Mouse (Mus musculus) 3T3-L1 (cell line): Measurements from ENCODE around the gene Ctc1.

Source experiments
- DNase-seq: peaks from one replicate; pipeline ENCODE4 v3.0.0-alpha.2; 2015; ENCODE audit warnings: low read depth, low spot score

The Ctc1 gene

GRCm38 (mm10) chr11:69067601-69068000 lies 51.9 kb downstream of the Ctc1 start:
- peak; percentile 88 for DNase-seq

- DNase-seq: no peak
These were observed 54.4 kb downstream of the Ctc1 start for GRCm38 (mm10) chr11:69070093-69070492.

GRCm38 (mm10) chr11:69070590-69071222 lies 55.0 kb downstream of the Ctc1 start, which contains the start of gene Tmem107:
Gene Tmem107, plus strand, starts transcription at chr11:69070806.
- peak; percentile 96 for DNase-seq

- DNase-seq: peak; percentile 73
These were observed 55.6 kb downstream of the Ctc1 start for GRCm38 (mm10) chr11:69071262-69071661.

- no peak for DNase-seq
These were observed 56.5 kb downstream of the Ctc1 start for GRCm38 (mm10) chr11:69072234-69072633.

- DNase-seq: no peak
These were observed 57.0 kb downstream of the Ctc1 start for GRCm38 (mm10) chr11:69072666-69073064.

- DNase-seq: peak; percentile 98
These were observed 57.6 kb downstream of the Ctc1 start for GRCm38 (mm10) chr11:69073065-69073888.

- peak; percentile 57 for DNase-seq
These were observed 58.5 kb downstream of the Ctc1 start for GRCm38 (mm10) chr11:69073951-69074775.

GRCm38 (mm10) chr11:69074776-69075069 lies 59.0 kb downstream of the Ctc1 start:
- no peak for DNase-seq

GRCm38 (mm10) chr11:69075764-69076479 lies 60.2 kb downstream of the Ctc1 start:
- peak; percentile 55 for DNase-seq

GRCm38 (mm10) chr11:69076572-69076971 lies 60.9 kb downstream of the Ctc1 start:
- DNase-seq: no peak

- no peak for DNase-seq
These were observed 61.6 kb downstream of the Ctc1 start for GRCm38 (mm10) chr11:69077316-69077715.

- DNase-seq: no peak
These were observed 62.3 kb downstream of the Ctc1 start for GRCm38 (mm10) chr11:69078041-69078440.

GRCm38 (mm10) chr11:69078805-69079438 lies 63.2 kb downstream of the Ctc1 start:
- DNase-seq: peak; percentile 96

- no peak for DNase-seq
These were observed 64.6 kb downstream of the Ctc1 start for GRCm38 (mm10) chr11:69080102-69080854.

GRCm38 (mm10) chr11:69080855-69081222 lies 65.1 kb downstream of the Ctc1 start:
- DNase-seq: no peak

GRCm38 (mm10) chr11:69081613-69082012 lies 65.9 kb downstream of the Ctc1 start:
- DNase-seq: no peak

GRCm38 (mm10) chr11:69085608-69086007 lies 69.9 kb downstream of the Ctc1 start:
- no peak for DNase-seq
